Mouse (Mus musculus): ENCODE data around the gene Fbxl16. TPM values are rescaled to one million over a fixed set of nuclear protein-coding genes. Genes with fewer than 3 reads are reported as not detected.

The Fbxl16 gene
- total RNA-seq, 4 experiments from 2014 or later: 603 to 725 (median 681) TPM

- no peak for DNase-seq (ENCODE audit: low spot score in 2 of 2)
Observed at GRCm38 (mm10) chr17:25827546-25828222, 18.8 kb downstream of the Fbxl16 start.

GRCm38 (mm10) chr17:25828223-25828594, 19.3 kb downstream of the Fbxl16 start:
- DNase-seq (ENCODE audit: low spot score in 2 of 2): no peak

GRCm38 (mm10) chr17:25828712-25829557, 20.1 kb downstream of the Fbxl16 start, which contains the start of gene Jmjd8:
TSS of gene Jmjd8 (plus strand) at chr17:25828867.
- DNase-seq (ENCODE audit: low spot score in 2 of 2): peak in 1 of 2 experiments; percentile 81

GRCm38 (mm10) chr17:25829558-25830017, 20.7 kb downstream of the Fbxl16 start:
- DNase-seq (ENCODE audit: low spot score in 2 of 2): no peak

- no peak for DNase-seq (ENCODE audit: low spot score in 2 of 2)
Observed at GRCm38 (mm10) chr17:25830200-25830753, 21.4 kb downstream of the Fbxl16 start.

GRCm38 (mm10) chr17:25830806-25831431, 22.0 kb downstream of the Fbxl16 start:
- DNase-seq (ENCODE audit: low spot score in 2 of 2): no peak

- no peak for DNase-seq (ENCODE audit: low spot score in 2 of 2)
Observed at GRCm38 (mm10) chr17:25831451-25832281, 22.8 kb downstream of the Fbxl16 start.

GRCm38 (mm10) chr17:25832436-25833290, 23.8 kb downstream of the Fbxl16 start:
- peak; percentile 97 to 99 for DNase-seq (ENCODE audit: low spot score in 2 of 2)

GRCm38 (mm10) chr17:25833291-25833663, 24.4 kb downstream of the Fbxl16 start, which contains the start of gene Stub1:
TSS of gene Stub1 (minus strand) at chr17:25833404.
- peak in 1 of 2 experiments; percentile 87 for DNase-seq (ENCODE audit: low spot score in 2 of 2)

GRCm38 (mm10) chr17:25833961-25834594, 25.2 kb downstream of the Fbxl16 start:
- no peak for DNase-seq (ENCODE audit: low spot score in 2 of 2)

GRCm38 (mm10) chr17:25834595-25835222, 25.8 kb downstream of the Fbxl16 start:
- no peak for DNase-seq (ENCODE audit: low spot score in 2 of 2)

GRCm38 (mm10) chr17:25835301-25835700, 26.4 kb downstream of the Fbxl16 start:
- DNase-seq (ENCODE audit: low spot score in 2 of 2): no peak

GRCm38 (mm10) chr17:25835816-25836215, 26.9 kb downstream of the Fbxl16 start:
- no peak for DNase-seq (ENCODE audit: low spot score in 2 of 2)

GRCm38 (mm10) chr17:25836397-25837075, 27.7 kb downstream of the Fbxl16 start:
- peak in 1 of 2 experiments; percentile 42 for DNase-seq (ENCODE audit: low spot score in 2 of 2)

GRCm38 (mm10) chr17:25837076-25837410, 28.2 kb downstream of the Fbxl16 start, which contains the start of gene Rhbdl1:
TSS of gene Rhbdl1 (minus strand) at chr17:25837295.
- DNase-seq (ENCODE audit: low spot score in 2 of 2): peak in 1 of 2 experiments; percentile 84

GRCm38 (mm10) chr17:25837533-25837932, 28.6 kb downstream of the Fbxl16 start:
- no peak for DNase-seq (ENCODE audit: low spot score in 2 of 2)

GRCm38 (mm10) chr17:25838904-25839303, 30.0 kb downstream of the Fbxl16 start:
- no peak for DNase-seq (ENCODE audit: low spot score in 2 of 2)
